Mouse (Mus musculus) lung, postnatal 0 days (tissue): ENCODE data around the gene Trappc2l.

ENCODE experiments used
- CTCF ChIP-seq: IDR thresholded peaks from 2 replicates; pipeline ENCODE4 v1.5.1; 2016; ENCODE audit warnings: antibody characterized with exemption, mild to moderate bottlenecking
- EP300 ChIP-seq: IDR thresholded peaks from 2 replicates; pipeline ENCODE4 v1.6.1; 2016; ENCODE audit warnings: antibody characterized with exemption, mild to moderate bottlenecking, control low read depth

DNA sequence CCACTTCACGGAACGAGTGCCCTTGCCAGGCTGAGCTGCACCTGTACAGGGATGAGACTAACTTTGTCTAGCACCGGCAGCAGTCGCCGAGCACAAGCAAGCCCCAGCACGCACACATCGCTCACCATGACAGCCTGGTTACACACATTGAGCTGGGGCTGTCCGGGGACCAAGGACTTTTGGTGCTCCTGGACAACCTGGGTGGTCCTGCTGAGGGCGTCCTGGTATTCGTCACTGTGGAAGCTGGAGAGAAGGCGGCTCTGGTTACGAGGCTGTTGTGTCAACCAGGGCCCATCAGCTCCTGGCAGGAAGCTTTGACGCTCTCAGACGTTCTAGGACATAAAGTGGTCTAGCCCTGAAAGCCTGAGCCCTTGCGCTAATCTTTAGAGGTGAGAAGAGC is 30.5 kb upstream of the Trappc2l start:
- TF ChIP-seq CTCF (no peak), EP300 (no peak)
